Mouse (Mus musculus) kidney, embryonic 14.5 days (tissue): ENCODE data around the gene Ing1. TPM values are rescaled to one million over a fixed set of nuclear protein-coding genes. Genes with fewer than 3 reads are reported as not detected.

ENCODE experiments used
- ATAC-seq: fragments of 200-750 bp; cut with Nextera tagmentation; 2 replicates; pipeline ENCODE4 v1.8.0; 2017; ENCODE audit warnings: moderate number of reproducible peaks, mild to moderate bottlenecking, moderate TSS enrichment, moderate library complexity; ENCODE audit not compliant: low FRiP score, low TSS enrichment
- H3K27ac ChIP-seq: fragments of 300-500 bp; sonication (generic); 2 replicates; pipeline ENCODE4 v1.5.1; 2014; ENCODE audit warnings: low read depth, mild to moderate bottlenecking, low read length, moderate library complexity, mixed read lengths
- H3K27me3 ChIP-seq: fragments of 300-500 bp; sonication (generic); 2 replicates; pipeline ENCODE4 v1.6.1; 2014; ENCODE audit warnings: mild to moderate bottlenecking, low read length; ENCODE audit not compliant: control insufficient read depth, insufficient read depth
- H3K36me3 ChIP-seq: fragments of 300-500 bp; sonication (generic); 2 replicates; pipeline ENCODE4 v1.6.1; 2014; ENCODE audit warnings: low read length, mixed read lengths; ENCODE audit not compliant: control insufficient read depth, insufficient read depth
- H3K4me1 ChIP-seq: fragments of 300-500 bp; sonication (generic); 2 replicates; pipeline ENCODE4 v1.6.1; 2014; ENCODE audit warnings: low read length, mixed read lengths; ENCODE audit not compliant: control insufficient read depth, insufficient read depth
- H3K4me2 ChIP-seq: fragments of 300-500 bp; sonication (generic); replicated peaks from 2 replicates; pipeline ENCODE4 v1.6.1; 2014; ENCODE audit warnings: low read depth, mild to moderate bottlenecking, low read length
- H3K4me3 ChIP-seq: fragments of 300-500 bp; sonication (generic); 2 replicates; pipeline ENCODE4 v1.5.1; 2014; ENCODE audit warnings: mild to moderate bottlenecking, low read length
- H3K9ac ChIP-seq: fragments of 300-500 bp; sonication (generic); 2 replicates; pipeline ENCODE4 v1.6.1; 2014; ENCODE audit warnings: low read depth, mild to moderate bottlenecking, low read length, moderate library complexity
- H3K9me3 ChIP-seq: fragments of 300-500 bp; sonication (generic); 2 replicates; pipeline ENCODE4 v1.6.1; 2016; ENCODE audit warnings: low read length; ENCODE audit not compliant: control insufficient read depth
- WGBS: fragments of 180-500 bp; shearing (Covaris S2); extraction: QIAGEN DNeasy Blood & Tissue Kit; methylation state at CpG from one replicate; pipeline ENCODE4 v1.1.7; 2014; 5-methylcytosine and 5-hydroxymethylcytosine counted together
- polyA plus RNA-seq: library from polyadenylated mRNA; unstranded; fragments of >200 nt; fragmentation: Nextera tagmentation; extraction: Ambion mirVana; gene quantifications from 2 replicates; pipeline ENCODE4 v1.2.1, GENCODE M21; 2014

Ing1 gene
- polyA plus RNA-seq, 1 experiment from 2014 or later, result 35.7 TPM

GRCm38 (mm10) chr8:11518056-11518396 lies 37.3 kb upstream of the Ing1 start:
- Histone ChIP-seq H3K9me3 (no peaks in the 10 kb centered on the region), H3K27ac (no peak overlapping the region), H3K4me1 (no peaks in the 10 kb centered on the region), H3K4me2 (no peak overlapping the region), H3K4me3 (no peak overlapping the region), H3K9ac (no peak overlapping the region), H3K36me3 (peaks cover 46% of the 10 kb centered on the region), H3K27me3 (no peaks in the 10 kb centered on the region)
- ATAC-seq, result no peak
- WGBS, result 88% methylated on average over 6 of the region's 6 CpGs

GRCm38 (mm10) chr8:11518676-11519075 lies 36.7 kb upstream of the Ing1 start:
- ATAC-seq, result no peak
- H3K9me3 ChIP-seq, result no peaks in the 10 kb centered on the region
- no peak overlapping the region for H3K27ac ChIP-seq
- H3K4me3 ChIP-seq, result no peak overlapping the region
- H3K36me3 ChIP-seq, result peaks cover 40% of the 10 kb centered on the region
- no peak overlapping the region for H3K9ac ChIP-seq
- no peaks in the 10 kb centered on the region for H3K4me1 ChIP-seq
- H3K4me2 ChIP-seq, result no peak overlapping the region
- WGBS, result 89% methylated on average over 11 of the region's 11 CpGs
- H3K27me3 ChIP-seq, result no peaks in the 10 kb centered on the region

- 79% methylated on average over 3 of the region's 3 CpGs for WGBS
These were observed 32.0 kb upstream of the Ing1 start for GRCm38 (mm10) chr8:11523331-11523730.

GRCm38 (mm10) chr8:11530155-11530770 lies 25.1 kb upstream of the Ing1 start:
- Histone ChIP-seq H3K4me1 (no peaks in the 10 kb centered on the region), H3K27me3 (no peaks in the 10 kb centered on the region), H3K36me3 (peaks cover 34% of the 10 kb centered on the region; the same call in 1 of the 2 replicates), H3K4me3 (no peak overlapping the region), H3K27ac (no peak overlapping the region), H3K9me3 (no peaks in the 10 kb centered on the region), H3K4me2 (no peak overlapping the region), H3K9ac (no peak overlapping the region)
- WGBS, result 84% methylated on average over 18 of the region's 18 CpGs
- no peak for ATAC-seq

More at GRCm38 (mm10) chr8:11523331-11523730, 32.0 kb upstream of the Ing1 start:
- Histone ChIP-seq H3K27me3 (no peaks in the 10 kb centered on the region), H3K9ac (no peak overlapping the region), H3K4me3 (no peak overlapping the region), H3K9me3 (no peaks in the 10 kb centered on the region), H3K4me2 (no peak overlapping the region), H3K36me3 (peaks cover 21% of the 10 kb centered on the region), H3K27ac (no peak overlapping the region), H3K4me1 (no peaks in the 10 kb centered on the region)
- ATAC-seq, result no peak

- Histone ChIP-seq H3K27ac (no peak overlapping the region), H3K4me2 (no peak overlapping the region), H3K9ac (no peak overlapping the region), H3K4me3 (no peak overlapping the region), H3K27me3 (no peaks in the 10 kb centered on the region), H3K9me3 (no peaks in the 10 kb centered on the region), H3K4me1 (no peaks in the 10 kb centered on the region), H3K36me3 (peaks cover 35% of the 10 kb centered on the region; the same call in 1 of the 2 replicates)
- 72% methylated on average over 4 of the region's 4 CpGs for WGBS
- no peak for ATAC-seq
These were observed 24.5 kb upstream of the Ing1 start for GRCm38 (mm10) chr8:11530849-11531248.

GRCm38 (mm10) chr8:11534494-11534893 lies 20.9 kb upstream of the Ing1 start:
- H3K9ac ChIP-seq, result no peak overlapping the region
- no peak overlapping the region for H3K4me3 ChIP-seq
- H3K4me2 ChIP-seq, result no peak overlapping the region
- peaks cover 38% of the 10 kb centered on the region; the same call in 1 of the 2 replicates for H3K36me3 ChIP-seq
- H3K27ac ChIP-seq, result no peak overlapping the region
- 50% methylated on average over 9 of the region's 9 CpGs for WGBS
- H3K27me3 ChIP-seq, result no peaks in the 10 kb centered on the region
- no peaks in the 10 kb centered on the region for H3K9me3 ChIP-seq
- ATAC-seq, result no peak
- H3K4me1 ChIP-seq, result no peaks in the 10 kb centered on the region

GRCm38 (mm10) chr8:11539049-11539448 lies 16.3 kb upstream of the Ing1 start:
- ATAC-seq, result no peak
- WGBS, result 94% methylated on average over 4 of the region's 4 CpGs
- no peak overlapping the region for H3K27ac ChIP-seq
- no peak overlapping the region for H3K4me2 ChIP-seq
- no peak overlapping the region for H3K9ac ChIP-seq
- H3K9me3 ChIP-seq, result no peaks in the 10 kb centered on the region
- H3K4me3 ChIP-seq, result no peak overlapping the region
- no peaks in the 10 kb centered on the region for H3K27me3 ChIP-seq
- H3K4me1 ChIP-seq, result no peaks in the 10 kb centered on the region
- H3K36me3 ChIP-seq, result peaks cover 38% of the 10 kb centered on the region

GRCm38 (mm10) chr8:11540182-11540581 lies 15.2 kb upstream of the Ing1 start:
- Histone ChIP-seq H3K4me2 (no peak overlapping the region), H3K9me3 (no peaks in the 10 kb centered on the region), H3K4me1 (no peaks in the 10 kb centered on the region), H3K27ac (no peak overlapping the region), H3K27me3 (no peaks in the 10 kb centered on the region), H3K9ac (no peak overlapping the region), H3K36me3 (peaks cover 37% of the 10 kb centered on the region), H3K4me3 (no peak overlapping the region)
- no peak for ATAC-seq
- 97% methylated on average over 8 of the region's 8 CpGs for WGBS

- no peak for ATAC-seq
- peaks cover 32% of the 10 kb centered on the region for H3K36me3 ChIP-seq
- 89% methylated on average over 12 of the region's 12 CpGs for WGBS
These were observed 13.3 kb upstream of the Ing1 start for GRCm38 (mm10) chr8:11542031-11542430.

More at GRCm38 (mm10) chr8:11542031-11542430, 13.3 kb upstream of the Ing1 start:
- no peak overlapping the region for H3K9ac ChIP-seq
- H3K9me3 ChIP-seq, result no peaks in the 10 kb centered on the region
- no peak overlapping the region for H3K27ac ChIP-seq
- no peaks in the 10 kb centered on the region for H3K4me1 ChIP-seq
- H3K4me3 ChIP-seq, result no peak overlapping the region
- H3K27me3 ChIP-seq, result no peaks in the 10 kb centered on the region
- H3K4me2 ChIP-seq, result no peak overlapping the region
